Mouse (Mus musculus) cerebellum, adult 11-12 months (tissue): Measurements from ENCODE around the gene Zc3h18.
A peak's percentile ranks its signal among the peaks of the same experiment; 100 is the strongest.

Source experiments
- DNase-seq: peaks from one replicate; pipeline ENCODE4 v3.0.0; 2022

Zc3h18 gene

DNA sequence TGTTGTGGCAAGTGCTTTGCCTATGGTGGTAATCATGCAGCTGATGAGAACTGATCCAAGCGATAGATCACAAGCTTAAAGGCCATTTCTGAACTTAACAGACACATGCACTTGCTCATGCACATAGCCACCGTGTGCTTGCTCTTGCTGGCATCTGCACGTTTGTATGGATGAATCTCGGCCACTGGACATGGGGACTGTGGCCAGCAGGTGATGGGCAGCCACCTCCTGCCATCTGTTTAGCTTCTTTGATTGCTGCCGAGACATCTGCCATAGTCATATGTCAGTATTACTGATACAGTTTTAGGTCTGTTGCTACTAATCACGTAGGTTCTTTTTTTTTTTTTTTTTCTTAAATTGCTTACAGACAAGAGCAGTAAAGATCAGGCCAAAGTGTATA lies 18.9 kb downstream of the Zc3h18 start:
- peak; percentile 74 for DNase-seq

DNA sequence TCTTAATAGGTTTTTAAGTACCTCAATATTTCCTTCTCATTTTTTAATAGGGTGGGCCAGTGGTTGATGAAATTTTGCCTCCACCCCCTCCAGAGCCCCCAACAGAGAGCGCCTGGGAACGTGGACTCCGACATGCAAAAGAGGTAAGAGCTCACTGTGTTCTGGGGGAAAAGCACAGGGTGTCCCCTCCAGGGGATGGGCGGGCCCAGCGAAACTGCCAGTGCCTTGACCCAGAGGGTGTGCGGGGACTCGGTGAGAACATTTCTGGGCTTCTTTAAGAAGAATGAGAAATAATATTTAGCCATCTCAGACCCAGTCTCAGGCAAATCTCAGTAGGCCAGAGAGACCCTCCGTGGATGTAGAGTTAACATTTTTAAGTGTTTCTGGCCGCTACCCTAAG lies 21.8 kb downstream of the Zc3h18 start:
- no peak for DNase-seq

DNA sequence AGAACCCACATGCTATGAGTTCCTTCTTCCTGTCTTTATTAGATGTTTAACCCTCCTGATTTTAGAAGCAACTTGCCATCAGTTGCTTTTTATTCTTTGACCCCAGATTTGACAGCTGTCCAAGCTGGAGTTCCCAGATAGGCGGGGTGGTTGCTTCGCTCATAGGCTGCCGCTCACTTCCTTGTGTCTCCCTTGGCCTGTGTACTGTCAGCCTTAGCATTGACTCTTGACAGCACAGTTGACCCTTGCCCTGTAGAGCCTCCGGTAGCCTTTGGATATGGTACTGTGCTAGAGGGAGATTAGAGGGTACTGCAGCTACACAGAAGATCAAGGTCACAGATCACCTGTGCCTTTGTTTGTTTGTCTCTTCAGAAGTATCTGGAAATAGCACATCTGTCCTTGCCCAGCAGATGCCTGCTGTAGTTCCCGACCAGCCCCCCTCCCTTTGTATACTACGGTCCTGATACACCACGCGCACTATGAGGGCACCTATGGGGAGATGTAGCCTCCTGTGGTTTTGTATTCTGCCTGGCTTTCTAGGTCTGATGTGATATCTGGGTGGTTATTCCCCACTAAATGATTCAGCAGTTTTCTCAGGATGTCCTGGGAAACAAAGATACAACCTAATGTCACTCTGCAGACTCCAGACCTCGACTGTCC lies 28.9 kb downstream of the Zc3h18 start:
- DNase-seq, result no peak

DNA sequence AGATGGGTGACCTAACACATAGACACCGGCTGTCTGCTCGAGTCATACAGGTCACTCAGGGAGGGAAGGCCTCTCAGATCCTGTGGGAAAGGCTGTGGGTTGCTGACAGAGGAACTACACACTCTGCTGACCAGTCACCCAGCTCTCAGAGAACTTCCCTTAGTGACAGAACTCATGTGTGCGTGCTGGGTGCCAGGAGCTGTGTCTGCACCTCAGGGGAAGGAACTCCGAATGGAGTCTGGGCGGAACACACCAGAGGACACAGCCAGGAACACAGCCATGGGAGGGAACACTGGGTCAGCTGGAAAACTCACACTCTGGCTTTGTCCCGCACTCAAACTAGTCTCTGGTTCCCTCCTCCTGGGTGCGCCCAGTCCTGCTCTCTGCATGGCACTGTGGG lies 31.3 kb downstream of the Zc3h18 start:
- no peak for DNase-seq

DNA sequence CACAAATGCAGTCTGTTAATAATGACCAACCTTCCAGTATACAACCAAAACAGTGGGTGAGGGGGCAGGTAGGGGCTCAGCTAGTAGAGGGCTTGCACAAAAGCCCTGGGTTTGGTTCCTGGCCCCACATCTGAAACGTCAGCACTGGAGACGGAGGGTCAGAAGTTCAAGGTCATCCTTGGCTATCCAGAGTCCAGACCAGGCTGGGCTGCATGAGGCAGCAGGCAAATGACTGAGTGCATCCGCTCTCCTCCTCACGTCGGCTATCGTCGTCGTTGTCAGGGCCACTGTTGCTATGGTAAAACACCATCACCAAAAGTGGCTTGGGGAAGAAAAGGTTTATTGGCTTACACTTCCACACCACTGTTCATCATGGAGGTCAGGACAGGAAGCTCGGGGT lies 37.9 kb downstream of the Zc3h18 start:
- no peak for DNase-seq

DNA sequence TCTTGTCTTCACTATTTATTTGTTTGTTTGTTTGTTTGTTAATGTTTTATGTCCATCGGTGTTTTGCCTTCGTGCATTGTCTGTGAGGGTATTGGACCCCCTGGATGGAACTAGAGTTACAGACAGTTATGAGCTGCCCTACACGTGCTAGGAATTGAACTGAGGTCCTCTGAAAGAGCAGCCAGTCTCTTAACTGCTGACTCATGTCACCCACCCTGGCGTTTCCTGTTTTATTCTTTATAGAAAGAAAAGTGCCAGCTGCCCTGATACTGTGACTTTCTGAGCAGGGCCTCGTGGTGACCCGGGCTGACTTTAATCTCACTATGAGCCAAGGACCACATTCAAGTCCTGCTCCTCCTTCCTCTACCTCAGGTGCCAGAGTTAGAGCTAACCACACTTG lies 39.1 kb downstream of the Zc3h18 start:
- DNase-seq, result no peak

DNA sequence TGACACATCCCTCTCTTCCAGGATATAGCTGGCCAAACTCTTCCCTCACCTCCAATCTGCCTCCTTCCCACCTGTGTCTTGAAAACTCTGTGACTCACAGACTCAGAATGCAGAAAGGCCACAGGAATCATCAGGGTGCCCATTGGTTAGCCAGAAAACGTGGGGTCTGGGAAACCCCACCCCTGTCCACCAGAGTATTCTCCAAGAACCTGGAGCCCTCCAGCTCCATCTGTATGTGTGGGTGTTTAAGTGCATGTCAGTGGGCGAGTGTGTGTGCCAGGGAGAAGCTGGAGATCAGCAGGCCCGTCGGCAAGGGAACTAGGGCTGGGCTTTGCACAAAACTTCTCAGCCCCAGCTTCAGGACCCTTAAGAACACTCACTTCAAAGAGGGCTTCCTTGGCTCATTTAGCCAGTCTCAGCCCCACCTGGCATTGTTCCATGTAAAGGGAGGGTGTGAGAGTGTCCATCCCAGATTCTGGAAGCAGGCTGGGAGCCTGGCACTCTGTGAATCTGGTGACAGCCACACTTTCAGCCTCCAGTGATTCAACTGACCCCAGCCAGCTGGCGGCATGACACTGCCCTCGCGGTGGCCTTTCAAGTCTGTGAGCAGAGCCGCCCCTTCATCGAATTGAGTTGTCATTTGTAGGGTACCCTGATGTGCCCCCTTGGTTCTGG lies 43.6 kb downstream of the Zc3h18 start:
- no peak for DNase-seq

DNA sequence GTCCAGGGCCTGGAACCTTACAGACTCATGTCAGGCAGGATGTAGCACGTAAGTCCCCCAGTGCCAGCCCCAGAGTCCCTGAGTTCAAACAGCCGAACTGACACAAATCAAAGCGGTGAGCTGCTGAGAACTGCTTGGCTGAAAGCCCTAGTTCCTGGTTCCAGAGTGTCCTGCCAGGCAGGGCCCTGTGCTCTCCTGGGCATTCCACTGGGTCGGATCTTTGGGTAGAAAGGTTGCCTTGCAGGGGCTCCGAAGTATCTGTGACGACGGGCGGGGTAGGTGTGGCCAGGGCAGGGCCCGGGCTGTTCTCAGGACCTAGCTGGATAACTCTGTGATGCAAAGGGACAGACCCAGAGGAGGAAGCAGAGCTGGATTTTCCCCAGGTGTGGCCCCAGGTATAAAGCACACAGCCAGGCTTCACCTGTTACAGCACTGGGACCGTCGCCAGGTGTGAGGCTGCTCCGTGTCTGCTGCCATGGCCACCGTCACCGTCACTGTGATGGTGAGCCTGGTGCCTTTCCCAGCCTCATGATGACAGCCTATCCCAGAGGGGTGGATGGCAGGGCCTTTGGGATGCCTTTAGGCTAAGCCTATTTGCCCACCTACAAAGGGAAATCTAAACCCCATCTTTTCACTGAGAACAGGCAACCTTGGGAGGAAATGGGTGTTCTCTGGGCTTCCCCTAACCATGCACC lies 45.1 kb downstream of the Zc3h18 start, which contains the start of gene Il17c:
TSS of gene Il17c (plus strand) at position 645 of the 695 bp plus-strand sequence.
- no peak for DNase-seq

DNA sequence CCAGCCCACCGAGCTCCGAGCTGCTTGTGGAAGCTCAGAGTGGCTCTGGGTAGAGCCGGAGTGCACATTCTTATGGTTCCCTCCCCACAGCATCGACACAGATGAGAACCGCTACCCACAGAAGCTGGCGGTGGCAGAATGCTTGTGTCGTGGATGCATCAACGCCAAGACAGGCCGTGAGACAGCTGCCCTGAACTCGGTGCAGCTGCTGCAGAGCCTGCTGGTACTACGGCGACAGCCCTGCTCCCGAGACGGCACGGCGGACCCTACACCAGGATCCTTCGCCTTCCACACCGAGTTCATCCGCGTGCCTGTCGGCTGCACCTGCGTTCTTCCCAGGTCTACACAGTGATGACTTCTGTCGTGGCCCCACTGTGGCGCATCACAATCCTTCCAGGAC lies 46.8 kb downstream of the Zc3h18 start:
- DNase-seq, result no peak

DNA sequence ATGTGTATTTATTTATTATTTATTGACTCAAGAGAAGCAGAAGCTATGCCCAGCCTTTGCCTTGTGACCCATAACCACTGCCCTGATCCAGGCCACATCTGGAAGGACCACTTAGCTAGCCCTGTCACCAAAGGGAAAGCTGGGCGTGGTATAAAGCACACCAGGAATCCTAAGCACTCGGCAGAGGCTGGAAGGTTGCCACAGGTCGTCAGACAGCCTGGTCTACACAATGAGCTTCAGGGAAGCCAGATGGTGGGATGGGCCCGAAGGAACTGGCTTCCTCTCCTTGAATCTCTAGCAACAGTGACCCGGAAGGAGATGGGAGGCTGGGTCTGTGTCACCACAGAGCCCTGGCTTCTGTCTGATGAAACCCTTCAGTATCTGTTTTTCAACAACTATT lies 47.2 kb downstream of the Zc3h18 start:
- no peak for DNase-seq

DNA sequence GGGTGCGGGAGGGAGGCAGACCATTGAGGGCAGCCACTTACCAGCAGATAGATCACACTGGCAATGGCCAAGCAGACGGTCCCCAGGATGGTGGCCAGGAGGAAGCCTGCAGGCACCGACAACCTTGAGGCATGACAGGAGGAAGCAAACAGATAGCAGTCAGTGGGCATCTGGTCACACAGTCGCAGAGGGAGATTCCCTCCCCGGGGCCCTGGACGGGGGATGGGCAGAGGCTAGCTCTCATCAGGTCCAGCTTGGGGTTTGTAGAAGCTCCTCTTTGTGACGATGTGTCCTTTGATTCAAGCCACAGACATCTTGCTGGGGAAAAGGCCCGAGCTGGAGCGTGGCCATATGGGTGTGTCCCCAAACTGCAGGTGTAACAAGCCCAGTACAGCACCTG lies 49.7 kb downstream of the Zc3h18 start:
- no peak for DNase-seq

DNA sequence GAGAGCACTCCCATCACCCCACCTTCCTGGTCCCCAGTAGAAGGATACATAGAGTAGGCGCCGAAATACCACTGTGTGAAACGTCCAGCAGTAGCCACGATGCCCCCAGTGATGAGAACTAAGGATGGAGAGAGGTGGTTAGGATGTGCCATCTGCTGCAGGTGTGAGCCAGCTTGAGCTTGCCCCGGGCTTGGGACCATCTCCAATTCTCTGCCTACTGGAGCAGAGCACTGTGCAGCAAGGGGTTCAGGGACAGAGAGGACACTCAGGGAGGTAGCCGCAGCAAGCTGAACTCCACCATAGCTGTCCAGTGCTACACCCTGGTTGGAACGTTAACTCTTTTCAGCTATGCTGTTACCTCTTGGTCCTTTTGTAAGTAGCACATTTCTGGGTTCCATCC lies 51.2 kb downstream of the Zc3h18 start:
- DNase-seq, result no peak

DNA sequence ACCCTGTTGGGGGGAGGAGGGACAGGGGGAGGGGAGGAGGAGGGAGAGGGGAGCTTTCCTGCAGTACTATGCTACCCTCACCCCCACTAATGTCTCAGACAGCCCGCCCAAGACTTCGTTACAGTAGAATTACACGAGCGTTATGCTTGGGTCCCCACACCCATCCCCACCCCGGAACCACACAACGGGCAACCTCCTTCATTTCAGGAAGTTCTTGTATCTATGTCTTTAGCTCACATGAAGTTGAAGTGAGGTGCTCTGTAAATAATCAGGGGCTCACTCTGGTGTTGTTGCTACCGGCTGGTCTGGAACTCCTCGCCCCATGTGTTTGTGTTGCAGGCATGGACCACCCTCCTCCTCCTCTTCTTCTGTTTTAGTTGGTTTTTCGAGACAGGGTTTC lies 51.8 kb downstream of the Zc3h18 start:
- no peak for DNase-seq

DNA sequence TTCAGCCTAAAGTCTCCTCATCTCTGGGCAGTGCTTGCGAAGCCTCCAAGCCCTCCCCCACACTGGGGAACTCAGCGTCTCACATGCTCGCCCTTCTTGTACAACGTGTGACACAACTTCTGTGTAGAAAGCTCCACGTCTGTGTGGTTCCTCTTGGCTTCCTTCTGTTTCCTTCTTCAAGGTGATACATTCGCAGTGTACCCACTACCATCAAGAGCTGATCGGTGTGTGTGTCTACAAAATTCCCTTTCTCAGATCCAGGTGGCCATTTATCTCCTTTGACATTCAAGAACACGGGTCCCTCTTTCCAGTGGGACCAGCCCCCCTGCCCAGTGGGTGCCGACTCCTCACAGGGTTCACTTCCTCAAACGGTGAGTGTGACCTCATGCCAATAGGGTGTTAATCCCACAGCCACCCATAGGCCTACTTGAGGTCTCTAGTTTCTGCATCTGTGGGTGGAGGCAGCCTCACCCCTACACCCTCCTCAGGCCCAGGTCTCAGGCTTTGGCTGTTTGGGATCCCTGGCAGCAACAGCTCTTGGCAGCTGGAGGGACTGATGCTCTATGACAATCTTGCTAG lies 53.7 kb downstream of the Zc3h18 start:
- no peak for DNase-seq

DNA sequence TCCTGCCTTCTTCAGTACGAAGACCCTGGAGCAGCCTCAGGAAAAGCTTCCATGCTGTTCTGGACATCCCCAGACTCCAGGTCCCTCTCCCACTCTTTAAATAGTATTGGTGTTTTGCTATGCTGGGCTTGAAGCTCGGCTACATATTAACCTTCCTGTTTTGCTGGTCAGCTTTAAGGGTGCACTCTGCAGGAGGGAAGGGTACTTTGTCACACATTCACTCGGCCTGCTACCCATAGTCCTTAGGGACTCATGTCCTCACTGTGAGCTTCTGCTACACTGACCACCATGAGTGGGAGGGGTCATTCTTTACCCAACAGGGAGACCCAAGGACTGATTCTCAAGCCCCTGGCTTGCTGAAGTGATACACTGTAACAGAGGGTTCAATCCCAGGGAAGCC lies 54.2 kb downstream of the Zc3h18 start:
- no peak for DNase-seq

DNA sequence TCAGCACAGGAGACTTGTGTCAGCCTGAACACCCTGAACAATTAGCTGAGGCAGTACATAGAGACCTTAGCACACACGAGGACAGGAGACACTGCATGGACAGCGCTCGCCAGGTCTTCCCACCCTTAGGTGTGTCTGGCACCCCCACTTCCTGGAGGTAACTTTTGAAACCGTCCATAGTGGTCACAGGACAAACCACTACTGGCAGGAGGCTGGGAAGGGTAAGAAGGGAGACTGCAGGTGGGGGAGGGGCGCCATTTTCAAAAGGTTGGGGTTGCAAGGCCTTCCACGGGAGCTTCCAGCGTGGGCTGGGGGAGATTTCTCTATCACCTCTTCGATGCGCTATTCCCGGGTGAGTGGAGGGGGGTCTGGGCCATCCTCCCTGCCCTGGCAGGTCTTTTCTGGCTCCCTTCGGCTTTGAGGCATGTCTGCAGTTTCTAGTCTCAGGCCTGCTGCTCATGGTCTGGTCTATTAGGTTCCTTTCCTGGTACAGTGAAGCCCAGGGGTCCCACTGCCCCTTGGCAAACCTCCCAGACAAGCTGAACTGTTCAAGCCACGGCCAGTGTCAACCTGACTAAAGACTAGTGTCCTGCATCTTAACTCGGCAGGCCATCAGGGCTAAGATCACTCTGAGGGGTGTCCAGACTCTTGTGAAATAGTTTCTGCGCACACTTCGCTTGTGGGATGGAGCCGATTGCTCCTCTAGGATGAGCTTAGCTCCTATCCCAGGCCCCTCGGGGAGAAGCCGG lies 55.5 kb downstream of the Zc3h18 start:
- DNase-seq, result no peak

DNA sequence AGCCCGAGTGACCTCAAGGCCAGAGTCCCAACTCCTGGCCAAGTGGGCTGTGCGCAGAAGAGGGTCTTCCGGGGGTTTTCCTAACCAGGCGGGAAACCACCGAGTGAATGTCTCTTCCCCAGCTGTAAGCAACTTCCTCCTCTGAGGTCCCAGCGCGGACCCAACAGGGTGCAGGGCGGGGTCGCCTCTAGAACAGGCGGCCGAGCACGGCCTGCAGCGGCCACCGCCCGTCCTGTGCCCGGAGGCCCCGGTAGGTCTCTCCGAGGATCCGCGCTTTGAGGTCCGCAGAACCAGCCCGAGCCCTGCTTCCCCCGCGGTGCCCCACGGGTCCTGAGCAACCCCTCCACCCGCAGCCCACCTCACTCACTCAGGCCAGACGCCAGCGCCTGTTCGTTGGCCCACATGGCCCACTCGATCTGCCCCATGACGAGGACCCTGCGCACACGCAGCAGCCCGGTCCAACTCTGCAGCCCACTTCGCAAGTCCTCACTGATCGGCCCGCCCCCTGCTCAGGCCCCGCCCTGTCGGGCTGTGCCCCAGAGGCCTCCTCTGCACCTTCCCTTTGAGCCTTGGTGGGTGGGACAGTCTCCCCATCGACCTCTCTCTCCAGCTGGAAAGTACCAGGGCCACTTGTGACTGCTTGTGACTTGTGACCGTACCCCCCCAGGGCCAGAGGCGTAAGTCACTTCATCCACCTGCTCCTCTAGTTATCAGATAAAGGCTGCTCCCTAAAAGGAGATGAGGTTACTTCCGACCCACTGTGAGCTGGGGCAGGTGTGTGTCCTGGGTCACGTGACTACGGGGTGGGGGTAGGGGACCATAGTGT lies 56.2 kb downstream of the Zc3h18 start, which contains the start of gene Cyba:
TSS of gene Cyba (minus strand) at position 488 of the 826 bp plus-strand sequence.
- no peak for DNase-seq

DNA sequence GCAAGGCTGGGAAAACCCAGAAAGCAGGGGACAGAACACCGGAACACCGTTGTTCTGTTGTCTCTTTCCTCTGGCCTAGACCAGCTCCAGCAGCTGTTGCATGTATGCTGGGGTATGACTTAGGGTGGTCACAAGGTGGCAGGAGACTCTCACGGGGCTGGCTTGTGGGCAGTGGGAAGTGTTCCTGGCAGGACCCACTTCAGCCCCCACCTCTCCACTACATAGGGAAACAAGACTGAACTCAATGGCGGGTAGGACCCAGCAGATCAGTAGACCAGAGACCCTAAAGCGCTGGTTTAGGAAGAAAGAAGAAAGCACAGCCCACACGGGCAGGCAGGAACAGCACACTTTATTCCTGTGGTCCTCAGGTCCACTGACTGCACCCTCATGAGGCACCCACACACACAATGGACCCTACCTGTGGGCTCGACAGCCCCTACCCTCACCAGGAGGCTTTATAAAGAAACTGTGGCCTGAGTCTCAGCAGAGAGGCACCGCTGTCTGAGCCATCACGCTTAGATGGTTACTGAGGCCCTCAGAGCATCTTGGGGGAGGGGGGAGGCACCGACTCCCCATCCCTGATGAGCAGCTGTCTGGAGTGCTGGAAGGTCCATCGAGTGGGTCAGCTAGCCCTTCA lies 57.0 kb downstream of the Zc3h18 start:
- DNase-seq, result no peak

DNA sequence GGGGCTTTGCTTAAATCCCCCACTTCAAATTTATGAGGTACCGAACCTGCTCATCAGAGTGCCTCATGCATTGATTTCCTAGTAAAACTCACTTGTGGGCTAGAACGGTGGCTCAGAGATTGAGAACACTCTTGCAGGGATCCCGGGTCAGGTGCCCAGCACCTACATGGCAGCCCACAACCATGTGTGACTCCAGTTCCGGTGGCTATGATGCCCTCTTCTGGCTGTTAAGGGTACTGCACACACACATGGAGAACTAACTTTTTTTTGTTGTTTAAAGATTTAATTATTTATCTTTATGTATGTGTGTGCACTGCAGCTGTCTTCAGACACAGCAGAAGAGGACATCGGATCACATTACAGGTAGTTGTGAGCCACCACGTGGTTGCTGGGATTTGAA lies 59.0 kb downstream of the Zc3h18 start:
- no peak for DNase-seq

DNA sequence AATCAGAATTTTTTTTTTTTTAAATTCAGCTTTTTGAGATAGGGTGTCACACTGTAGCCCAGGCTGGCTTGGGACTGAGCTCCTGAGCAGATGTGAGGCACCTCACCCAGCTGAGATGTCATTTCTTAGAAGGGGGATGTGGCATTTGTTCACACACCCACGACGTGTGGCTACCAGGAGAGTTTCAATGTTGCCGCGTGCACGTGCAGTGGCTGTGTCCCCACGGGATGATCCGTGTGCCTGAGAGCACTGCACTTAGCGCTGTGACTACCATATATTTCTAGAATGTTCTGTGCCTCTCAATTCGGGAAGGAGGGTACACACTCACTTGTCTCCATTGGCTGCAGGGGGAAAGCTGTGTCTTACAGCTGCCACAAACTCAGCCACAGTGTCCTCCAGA lies 59.7 kb downstream of the Zc3h18 start:
- no peak for DNase-seq

DNA sequence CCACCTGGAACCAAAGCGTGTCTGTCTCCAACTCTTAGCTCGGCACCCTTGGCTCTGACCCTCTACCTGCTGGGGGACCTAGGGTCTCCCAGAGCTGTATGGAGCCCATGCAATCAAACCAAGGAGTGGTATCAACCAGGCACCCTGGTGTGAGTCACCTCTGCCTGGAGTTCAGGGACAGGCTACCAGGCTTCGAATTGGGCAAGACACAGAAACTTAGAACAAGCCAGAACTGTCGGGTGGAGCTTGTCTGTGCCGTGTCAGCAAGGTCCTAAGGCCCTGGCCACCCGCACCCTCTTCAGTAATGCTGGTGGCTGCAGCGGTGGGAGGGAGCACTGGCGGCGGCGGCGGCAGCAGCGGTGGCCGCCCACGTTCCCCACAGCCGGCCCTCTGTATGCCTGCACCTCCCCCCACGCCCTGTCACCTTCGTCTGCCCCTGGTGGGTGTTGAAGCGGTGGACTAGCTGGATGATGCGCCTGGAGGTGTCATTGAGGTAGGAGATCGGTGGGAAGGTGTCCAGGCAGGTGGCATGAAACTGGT lies 60.2 kb downstream of the Zc3h18 start:
- DNase-seq, result no peak
